Mouse (Mus musculus) frontal cortex, postnatal 36 days (tissue): Measurements from ENCODE around the gene Urb1.
A peak's percentile ranks its signal among the peaks of the same experiment; 100 is the strongest.

Experiments
- DNase-seq, 2 experiments: peaks; one replicate each; pipeline ENCODE4 v3.0.0; 2022; ENCODE audit warnings: low spot score in 2 of 2

Urb1 gene

GRCm38 (mm10) chr16:90774216-90774615 is 36.0 kb downstream of the Urb1 start:
- no peak for DNase-seq

DNA sequence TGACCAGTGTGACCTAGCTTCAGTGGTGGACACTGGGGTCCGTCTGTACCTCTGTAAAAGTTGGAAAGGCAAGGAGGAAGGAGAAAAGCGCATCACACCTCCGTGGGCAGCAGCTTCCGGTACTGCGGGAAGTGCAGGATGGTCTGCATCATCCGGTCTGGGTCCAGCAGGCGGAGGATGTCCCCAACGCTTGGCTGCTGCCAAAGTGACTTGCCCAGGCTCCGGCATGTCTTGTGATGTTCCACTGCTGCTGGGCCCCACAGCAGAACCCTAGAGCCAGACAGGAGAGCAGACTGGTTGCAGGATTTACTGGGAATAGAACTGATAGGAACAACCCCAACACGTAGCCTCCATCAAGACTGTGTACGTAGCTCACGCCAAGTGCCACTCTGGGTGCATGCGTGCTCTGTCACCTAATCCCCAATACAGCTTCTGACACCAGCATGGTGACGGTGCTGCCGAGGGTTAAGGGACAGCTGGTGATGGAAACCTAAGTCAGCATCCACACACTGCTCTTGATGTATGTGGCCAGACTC is 43.2 kb downstream of the Urb1 start:
- DNase-seq = no peak

DNA sequence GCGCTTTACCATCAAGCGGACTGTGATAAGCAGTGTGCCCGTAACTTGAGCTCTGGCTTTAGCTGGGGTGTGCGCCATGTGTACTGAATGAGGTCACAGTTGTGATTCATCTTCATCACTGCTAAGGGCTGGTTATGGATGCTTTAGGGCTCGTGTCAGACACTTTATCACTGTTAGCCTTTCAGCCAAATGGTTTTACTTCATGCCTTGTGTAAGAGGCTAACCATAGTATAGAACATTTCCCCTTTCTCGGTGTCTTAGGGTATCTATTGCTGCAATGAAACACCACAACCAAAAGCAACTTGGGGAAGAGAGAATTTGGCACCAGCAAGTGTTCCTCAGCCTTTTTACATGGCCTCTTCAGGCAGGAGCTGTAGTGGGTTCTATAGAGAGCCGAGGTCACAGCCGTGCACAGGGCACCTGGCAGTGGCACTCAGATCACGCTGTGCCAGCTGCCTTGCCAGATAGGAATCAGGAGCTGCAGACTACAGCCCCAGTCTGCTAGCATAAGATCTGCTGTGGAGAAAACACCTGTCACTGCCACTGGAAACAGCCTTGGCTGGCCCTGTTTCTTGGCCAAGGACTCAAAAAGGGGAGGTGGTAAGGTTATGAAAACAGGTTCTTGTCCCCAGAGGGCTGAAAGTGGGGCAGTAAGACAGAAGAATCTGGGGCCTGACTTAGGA is 44.9 kb downstream of the Urb1 start:
- no peak for DNase-seq

- DNase-seq = no peak
Measured at GRCm38 (mm10) chr16:90760515-90760914, 49.7 kb downstream of the Urb1 start.

GRCm38 (mm10) chr16:90759335-90759734 is 50.9 kb downstream of the Urb1 start:
- DNase-seq = no peak

GRCm38 (mm10) chr16:90753386-90753941 is 56.7 kb downstream of the Urb1 start:
- no peak for DNase-seq

DNA sequence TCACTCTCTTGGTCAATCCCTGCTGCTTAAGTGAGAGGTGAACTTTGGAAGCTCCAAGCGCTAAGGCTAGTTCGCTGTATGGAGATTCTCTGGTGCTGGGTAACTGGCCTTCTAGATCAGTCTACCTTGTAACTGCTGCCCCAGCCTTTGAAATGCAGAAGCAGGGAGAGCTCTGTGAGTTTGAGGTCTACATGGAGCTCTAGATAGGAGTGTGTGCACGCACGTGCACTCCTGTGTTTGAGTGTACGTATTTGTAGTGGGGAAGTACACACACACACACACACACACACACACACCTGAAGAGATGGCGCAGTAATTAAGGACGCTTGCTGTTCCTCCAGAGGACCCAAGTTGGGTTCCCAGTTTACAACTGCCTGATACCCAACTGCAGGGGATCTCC is 62.0 kb downstream of the Urb1 start:
- no peak for DNase-seq

GRCm38 (mm10) chr16:90747143-90747542 is 63.1 kb downstream of the Urb1 start:
- peak; percentile 15 to 45 for DNase-seq

DNA sequence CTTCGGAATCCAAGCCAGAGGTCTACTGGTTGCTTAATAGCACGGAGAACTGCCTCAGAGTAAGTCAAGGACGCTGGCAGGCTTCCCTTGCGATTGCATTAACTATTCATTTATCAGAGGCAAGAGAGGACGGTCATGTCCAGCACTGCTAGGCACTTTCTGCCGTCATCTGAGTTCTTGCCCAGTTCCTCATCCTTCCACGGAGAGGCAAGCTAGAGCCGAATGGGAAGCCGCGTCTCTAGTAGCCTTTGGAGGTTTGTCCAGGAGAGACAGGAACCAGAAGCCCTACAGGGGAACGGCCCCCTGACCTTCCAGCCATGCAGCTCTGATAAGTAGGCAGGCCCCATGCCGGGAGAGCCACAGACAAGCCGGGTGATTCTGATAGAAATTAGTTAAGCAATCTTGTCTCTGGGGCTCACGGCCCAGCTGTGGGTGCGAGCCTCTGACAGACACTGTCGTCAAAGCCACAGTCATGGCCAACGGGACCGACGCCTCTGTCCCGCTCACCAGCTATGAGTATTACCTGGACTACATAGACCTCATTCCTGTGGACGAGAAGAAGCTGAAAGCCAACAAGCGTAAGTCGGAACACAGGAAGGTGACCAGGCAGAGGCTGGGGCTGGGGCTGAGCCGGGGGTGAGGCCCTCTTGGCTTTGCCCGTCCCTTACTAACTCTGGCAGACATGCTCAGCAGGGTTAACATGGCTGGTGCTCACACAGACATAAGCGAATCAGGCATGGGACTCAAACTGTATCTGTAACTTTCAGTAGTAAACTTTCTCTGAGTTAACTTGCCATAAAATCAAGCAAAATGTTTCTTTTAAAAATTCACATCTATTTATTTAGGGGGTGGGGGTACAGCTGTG is 71.9 kb downstream of the Urb1 start, which contains the start of gene Mrap:
Gene Mrap, plus strand, starts transcription at position 116 of the 865 bp plus-strand sequence.
- no peak for DNase-seq

- DNase-seq = no peak
Measured at GRCm38 (mm10) chr16:90736672-90737270, 73.4 kb downstream of the Urb1 start.

GRCm38 (mm10) chr16:90735611-90736010 is 74.6 kb downstream of the Urb1 start:
- DNase-seq = no peak

GRCm38 (mm10) chr16:90727233-90728115 is 82.7 kb downstream of the Urb1 start, which contains the start of gene Mis18a:
Mis18a (minus strand) TSS chr16:90727404.
- peak; percentile 93 to 96 for DNase-seq

- no peak for DNase-seq
Measured at GRCm38 (mm10) chr16:90726600-90727227, 83.5 kb downstream of the Urb1 start.

DNA sequence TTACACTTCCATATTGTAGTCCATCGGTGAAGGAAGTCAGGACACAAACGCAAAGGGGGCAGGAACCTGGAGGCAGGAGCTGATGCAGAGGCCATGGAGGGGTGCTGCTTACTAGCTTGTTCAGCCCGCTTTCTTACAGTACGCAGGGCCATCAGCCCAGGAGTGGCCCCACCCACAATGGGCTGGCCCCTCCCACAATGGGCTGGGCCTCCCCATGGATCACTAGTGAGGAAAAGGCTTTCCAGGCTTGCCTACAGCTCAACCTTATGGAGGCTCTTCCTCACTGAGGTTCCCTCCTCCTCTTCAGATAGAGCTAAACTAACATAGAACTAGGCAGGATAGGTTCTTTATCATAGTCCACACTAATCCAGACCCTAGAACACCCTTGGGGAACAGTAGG is 86.2 kb downstream of the Urb1 start:
- DNase-seq = no peak

DNA sequence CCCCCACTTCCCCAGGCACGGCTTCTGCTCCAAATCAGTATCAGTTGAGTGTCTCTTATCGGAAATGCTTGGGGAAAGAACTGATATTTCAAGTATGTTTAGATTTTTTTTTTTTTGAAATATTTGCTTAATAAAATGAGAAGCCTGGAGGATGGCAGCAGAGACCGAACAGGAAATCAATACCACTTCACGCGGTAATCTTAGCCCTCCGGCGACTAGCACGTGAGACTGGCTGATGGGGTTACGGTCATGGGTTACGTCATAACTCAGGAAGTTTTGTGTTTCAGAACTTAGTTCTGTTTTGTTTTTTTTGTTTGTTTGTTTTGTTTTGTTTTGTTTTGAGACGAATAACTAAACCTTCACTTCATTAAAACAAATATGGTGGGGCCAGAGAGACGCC is 99.9 kb downstream of the Urb1 start:
- no peak for DNase-seq

DNA sequence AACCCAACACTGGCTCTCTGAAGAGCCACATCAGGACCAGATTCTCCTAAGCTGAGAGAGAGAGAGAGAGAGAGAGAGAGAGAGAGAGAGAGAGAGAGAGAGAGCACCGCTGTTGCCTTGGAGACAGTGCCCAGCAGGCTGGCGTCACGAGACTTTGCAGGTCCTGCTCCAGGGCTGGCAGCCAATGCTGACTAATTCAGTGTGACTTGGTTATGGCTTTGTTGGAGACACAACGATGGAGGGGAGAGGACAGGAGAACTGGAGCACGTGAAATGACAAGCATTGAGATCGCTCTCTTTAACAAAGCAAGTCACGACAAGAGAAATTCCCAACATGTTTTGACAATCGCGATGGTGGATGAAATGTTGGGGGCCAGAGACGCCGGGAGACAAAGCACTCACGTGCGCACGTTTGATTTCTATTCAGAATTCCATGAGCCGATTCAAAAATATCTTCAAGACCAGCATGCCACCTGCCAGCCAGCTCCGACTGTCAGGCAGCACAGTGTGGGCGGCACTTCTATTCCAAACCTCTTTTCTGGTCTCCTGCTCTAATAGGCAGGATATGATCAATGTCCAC is 100.4 kb downstream of the Urb1 start:
- DNase-seq = peak; percentile 71 to 89

DNA sequence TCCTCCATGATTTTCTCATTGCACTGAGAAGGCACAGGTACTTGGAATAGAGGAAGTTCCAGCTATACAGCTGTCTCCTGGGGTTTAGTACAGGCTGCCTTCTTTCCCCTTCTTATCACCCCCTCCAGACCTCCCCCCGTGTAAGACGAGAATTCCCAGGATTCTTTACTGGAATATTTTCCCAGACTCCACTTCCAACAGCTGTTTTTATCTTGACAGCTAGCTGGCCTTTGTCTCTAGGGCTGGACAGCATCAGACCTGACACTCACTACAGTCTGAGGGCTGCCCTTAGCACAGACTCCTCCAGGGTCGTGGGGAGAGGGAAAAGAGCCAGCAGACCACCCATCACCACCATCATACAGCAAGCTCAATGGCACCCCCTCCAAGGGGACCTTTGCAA is 103.9 kb downstream of the Urb1 start:
- DNase-seq = no peak

- DNase-seq = no peak
Measured at GRCm38 (mm10) chr16:90704161-90704825, 105.9 kb downstream of the Urb1 start.

DNA sequence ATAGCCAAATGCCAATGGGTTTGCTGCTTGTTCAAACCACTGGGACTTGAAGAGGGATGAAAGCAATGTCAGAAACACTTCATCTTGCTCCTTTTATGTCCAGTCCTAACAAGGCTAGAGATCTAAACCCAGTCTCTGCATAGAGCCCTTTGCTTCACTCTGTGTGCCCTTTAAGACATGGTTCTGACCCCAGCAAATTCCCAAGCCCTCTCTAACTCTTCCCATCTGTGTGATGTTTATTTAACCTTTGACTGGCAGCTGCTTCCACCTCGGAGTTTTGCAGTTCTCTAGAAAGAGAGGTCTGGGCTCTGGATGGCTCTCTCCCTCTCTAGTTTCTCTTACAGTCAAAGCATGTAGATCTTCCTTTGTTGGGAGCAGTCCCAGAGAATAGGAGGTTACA is 106.6 kb downstream of the Urb1 start:
- DNase-seq = no peak

DNA sequence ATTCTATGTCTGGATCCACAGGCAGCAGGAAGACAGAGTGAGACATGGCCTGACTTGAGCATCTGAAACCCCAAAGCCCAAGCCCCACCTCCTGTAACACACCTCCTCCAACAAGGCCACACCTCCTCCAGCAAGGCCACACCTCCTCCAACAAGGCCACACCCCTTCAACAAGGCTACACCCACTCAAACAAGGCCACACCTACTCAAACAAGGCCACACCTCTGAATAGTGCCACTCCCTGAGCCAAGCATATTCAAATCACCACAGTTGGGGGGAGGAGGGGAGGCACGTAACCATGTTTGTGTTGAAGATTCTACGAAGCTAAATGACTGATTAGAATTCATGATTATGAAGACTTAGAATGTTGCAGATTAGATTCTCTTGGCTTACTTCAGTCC is 108.7 kb downstream of the Urb1 start:
- DNase-seq = no peak
